Mouse (Mus musculus) forebrain, embryonic 12.5 days (tissue): ENCODE data around the gene Actn1. TPM values are rescaled to one million over a fixed set of nuclear protein-coding genes. Genes with fewer than 3 reads are reported as not detected.
A peak's percentile ranks its signal among the peaks of the same experiment; 100 is the strongest.

Experiments used
- ATAC-seq: fragments of 200-750 bp; cut with Nextera tagmentation; 2 replicates; pipeline ENCODE4 v1.8.0; 2017; ENCODE audit warnings: moderate TSS enrichment; ENCODE audit not compliant: low FRiP score
- H3K27ac ChIP-seq: fragments of 300-500 bp; sonication (generic); 2 replicates; pipeline ENCODE4 v1.5.1; 2016; ENCODE audit warnings: mild to moderate bottlenecking
- H3K27me3 ChIP-seq: fragments of 300-500 bp; sonication (generic); 2 replicates; pipeline ENCODE4 v1.6.1; 2016; ENCODE audit warnings: mild to moderate bottlenecking
- H3K36me3 ChIP-seq: fragments of 300-500 bp; sonication (generic); replicated peaks from 2 replicates; pipeline ENCODE4 v1.6.1; 2016; ENCODE audit warnings: mild to moderate bottlenecking
- H3K4me1 ChIP-seq: fragments of 300-500 bp; sonication (generic); 2 replicates; pipeline ENCODE4 v1.6.1; 2016
- H3K4me2 ChIP-seq: fragments of 300-500 bp; sonication (generic); 2 replicates; pipeline ENCODE4 v1.6.1; 2016; ENCODE audit warnings: mild to moderate bottlenecking, moderate library complexity
- H3K4me3 ChIP-seq: fragments of 300-500 bp; sonication (generic); replicated peaks from 2 replicates; pipeline ENCODE4 v1.5.1; 2016; ENCODE audit warnings: mild to moderate bottlenecking
- H3K9ac ChIP-seq: fragments of 300-500 bp; sonication (generic); 2 replicates; pipeline ENCODE4 v1.6.1; 2016; ENCODE audit warnings: mild to moderate bottlenecking
- H3K9me3 ChIP-seq: fragments of 300-500 bp; sonication (generic); 2 replicates; pipeline ENCODE4 v1.6.1; 2016
- WGBS: fragments of 180-500 bp; shearing (Covaris S2); methylation state at CpG from one replicate; pipeline ENCODE4 v1.1.7; 2016; 5-methylcytosine and 5-hydroxymethylcytosine counted together
- polyA plus RNA-seq: library from polyadenylated mRNA; unstranded; fragments of >200 nt; fragmentation: Nextera tagmentation; extraction: Ambion mirVana; gene quantifications from 2 replicates; pipeline ENCODE4 v1.2.1, GENCODE M21; 2016

Gene Actn1
- polyA plus RNA-seq, 1 experiment from 2014 or later = 21.9 TPM

- ATAC-seq = no peak
- Histone ChIP-seq H3K36me3 (0 out of 2 replicates have a peak, but pooled peaks cover 3% of the 10 kb centered on the region), H3K4me2 (no peak overlapping the region), H3K9me3 (no peaks in the 10 kb centered on the region), H3K4me1 (peaks cover 45% of the 10 kb centered on the region), H3K27ac (no peak overlapping the region), H3K9ac (no peak overlapping the region), H3K27me3 (no peaks in the 10 kb centered on the region), H3K4me3 (no peak overlapping the region)
- 87% methylated on average over 9 of the region's 9 CpGs for WGBS
These were observed 27.9 kb downstream of the Actn1 start for GRCm38 (mm10) chr12:80232076-80232839.

GRCm38 (mm10) chr12:80231317-80231716 lies 28.9 kb downstream of the Actn1 start:
- H3K9me3 ChIP-seq = no peaks in the 10 kb centered on the region
- no peaks in the 10 kb centered on the region for H3K27me3 ChIP-seq
- H3K36me3 ChIP-seq = 0 out of 2 replicates have a peak, but pooled peaks cover 3% of the 10 kb centered on the region
- peak overlapping the region; percentile 37 for H3K27ac ChIP-seq
- H3K9ac ChIP-seq = no peak overlapping the region
- 33% methylated on average over 5 of the region's 5 CpGs for WGBS
- no peak for ATAC-seq
- peaks cover 48% of the 10 kb centered on the region for H3K4me1 ChIP-seq
- no peak overlapping the region for H3K4me3 ChIP-seq
- H3K4me2 ChIP-seq = no peak overlapping the region

- 66% methylated on average over 5 of the region's 5 CpGs for WGBS
- H3K4me2 ChIP-seq = no peak overlapping the region
- no peak for ATAC-seq
- H3K9ac ChIP-seq = no peak overlapping the region
- no peaks in the 10 kb centered on the region for H3K27me3 ChIP-seq
- H3K4me1 ChIP-seq = peaks cover 48% of the 10 kb centered on the region
- H3K4me3 ChIP-seq = no peak overlapping the region
- 0 out of 2 replicates have a peak, but pooled peaks cover 3% of the 10 kb centered on the region for H3K36me3 ChIP-seq
- H3K9me3 ChIP-seq = no peaks in the 10 kb centered on the region
- H3K27ac ChIP-seq = peak overlapping the region; percentile 37
These were observed 29.3 kb downstream of the Actn1 start for GRCm38 (mm10) chr12:80230854-80231253.

GRCm38 (mm10) chr12:80230111-80230700 lies 30.0 kb downstream of the Actn1 start:
- Histone ChIP-seq H3K4me2 (no peak overlapping the region), H3K4me3 (no peak overlapping the region), H3K9ac (peak overlapping the region; percentile 9), H3K4me1 (peaks cover 48% of the 10 kb centered on the region), H3K9me3 (no peaks in the 10 kb centered on the region), H3K36me3 (0 out of 2 replicates have a peak, but pooled peaks cover 3% of the 10 kb centered on the region), H3K27ac (peak overlapping the region; percentile 37), H3K27me3 (no peaks in the 10 kb centered on the region)
- 6% methylated on average over 10 of the region's 10 CpGs for WGBS
- ATAC-seq = 0 out of 2 replicates have a peak, but pooled peaks have one; percentile 33

GRCm38 (mm10) chr12:80229010-80229800 lies 31.0 kb downstream of the Actn1 start:
- Histone ChIP-seq H3K36me3 (0 out of 2 replicates have a peak, but pooled peaks cover under 1% of the 10 kb centered on the region), H3K4me2 (no peak overlapping the region), H3K9me3 (no peaks in the 10 kb centered on the region), H3K27ac (peak overlapping the region; percentile 48; the same call in 1 of the 2 replicates), H3K4me1 (peaks cover 54% of the 10 kb centered on the region), H3K9ac (no peak overlapping the region), H3K4me3 (no peak overlapping the region), H3K27me3 (no peaks in the 10 kb centered on the region)
- no peak for ATAC-seq
- 64% methylated on average over 5 of the region's 5 CpGs for WGBS

GRCm38 (mm10) chr12:80228356-80228755 lies 31.8 kb downstream of the Actn1 start:
- H3K27ac ChIP-seq = 0 out of 2 replicates have a peak overlapping the region, but pooled peaks have one; percentile 57
- no peak overlapping the region for H3K4me3 ChIP-seq
- no peak for ATAC-seq
- H3K36me3 ChIP-seq = no peaks in the 10 kb centered on the region
- no peak overlapping the region for H3K9ac ChIP-seq
- no peak overlapping the region for H3K4me2 ChIP-seq
- H3K27me3 ChIP-seq = no peaks in the 10 kb centered on the region
- peaks cover 63% of the 10 kb centered on the region for H3K4me1 ChIP-seq
- no peaks in the 10 kb centered on the region for H3K9me3 ChIP-seq
- 86% methylated on average over 5 of the region's 5 CpGs for WGBS

GRCm38 (mm10) chr12:80227835-80228234 lies 32.3 kb downstream of the Actn1 start:
- Histone ChIP-seq H3K9me3 (no peaks in the 10 kb centered on the region), H3K9ac (no peak overlapping the region), H3K4me1 (peaks cover 66% of the 10 kb centered on the region), H3K36me3 (no peaks in the 10 kb centered on the region), H3K4me3 (no peak overlapping the region), H3K27ac (peak overlapping the region; percentile 57), H3K27me3 (no peaks in the 10 kb centered on the region), H3K4me2 (no peak overlapping the region)
- 0 out of 2 replicates have a peak, but pooled peaks have one; percentile 21 for ATAC-seq
- 17% methylated on average over 3 of the region's 3 CpGs for WGBS

GRCm38 (mm10) chr12:80226101-80226500 lies 34.1 kb downstream of the Actn1 start:
- 98% methylated on average over 2 of the region's 2 CpGs for WGBS
- Histone ChIP-seq H3K4me3 (no peak overlapping the region), H3K27me3 (no peaks in the 10 kb centered on the region), H3K9me3 (no peaks in the 10 kb centered on the region), H3K36me3 (no peaks in the 10 kb centered on the region), H3K9ac (no peak overlapping the region), H3K4me2 (no peak overlapping the region), H3K4me1 (peaks cover 58% of the 10 kb centered on the region), H3K27ac (no peak overlapping the region)
- no peak for ATAC-seq

GRCm38 (mm10) chr12:80224241-80224731 lies 35.9 kb downstream of the Actn1 start:
- H3K27me3 ChIP-seq = no peaks in the 10 kb centered on the region
- H3K9me3 ChIP-seq = no peaks in the 10 kb centered on the region
- no peak overlapping the region for H3K27ac ChIP-seq
- no peak overlapping the region for H3K4me3 ChIP-seq
- WGBS = 50% methylated on average over 8 of the region's 8 CpGs
- no peak for ATAC-seq
- H3K4me1 ChIP-seq = peaks cover 40% of the 10 kb centered on the region
- no peak overlapping the region for H3K4me2 ChIP-seq
- no peaks in the 10 kb centered on the region for H3K36me3 ChIP-seq
- no peak overlapping the region for H3K9ac ChIP-seq

DNA sequence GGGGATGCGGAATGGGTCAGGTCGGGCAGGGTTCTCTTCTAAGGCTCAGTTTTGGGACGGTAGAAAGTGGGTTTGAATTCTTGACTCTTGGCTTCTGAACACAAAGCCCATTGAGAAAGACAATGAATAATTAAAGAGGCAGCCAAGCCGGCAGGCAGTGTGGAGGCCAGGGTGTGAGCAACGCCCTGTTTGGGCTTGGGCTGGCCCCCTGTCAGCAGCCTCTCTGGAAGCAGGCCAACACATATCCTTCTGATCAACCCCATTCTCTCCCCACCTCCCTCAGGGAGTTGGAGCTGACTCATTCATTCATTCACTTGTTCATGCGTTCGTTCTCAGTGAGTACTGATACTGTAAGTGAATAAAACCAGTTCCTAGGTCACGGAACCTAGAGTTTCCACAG lies 36.7 kb downstream of the Actn1 start:
- Histone ChIP-seq H3K27me3 (no peaks in the 10 kb centered on the region), H3K9ac (no peak overlapping the region), H3K9me3 (no peaks in the 10 kb centered on the region), H3K36me3 (no peaks in the 10 kb centered on the region), H3K27ac (no peak overlapping the region), H3K4me2 (no peak overlapping the region), H3K4me3 (no peak overlapping the region), H3K4me1 (peaks cover 34% of the 10 kb centered on the region)
- ATAC-seq = no peak
- 32% methylated on average over 8 of the region's 8 CpGs for WGBS

DNA sequence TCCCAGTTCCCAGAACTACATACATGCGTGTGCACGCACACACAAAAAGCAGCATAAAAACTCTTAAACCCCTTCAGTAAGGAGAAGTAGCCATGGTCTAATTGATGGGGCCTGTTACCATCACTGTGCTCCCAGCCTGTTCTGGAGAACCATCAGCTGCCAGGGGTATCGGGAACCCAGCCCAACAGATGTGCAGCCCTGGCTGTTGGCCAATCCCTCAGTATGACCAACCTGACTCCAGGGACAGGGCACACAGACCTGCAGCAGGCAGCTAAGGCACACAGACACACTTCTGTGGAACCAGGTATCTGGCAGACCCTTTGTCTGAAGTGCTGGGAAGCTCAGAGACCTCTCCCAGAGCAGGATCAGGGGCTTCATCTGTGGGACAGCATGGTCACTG lies 37.7 kb downstream of the Actn1 start:
- Histone ChIP-seq H3K4me1 (peaks cover 23% of the 10 kb centered on the region), H3K4me2 (no peak overlapping the region), H3K27me3 (no peaks in the 10 kb centered on the region), H3K27ac (no peak overlapping the region), H3K36me3 (no peaks in the 10 kb centered on the region), H3K4me3 (no peak overlapping the region), H3K9ac (no peak overlapping the region), H3K9me3 (no peaks in the 10 kb centered on the region)
- 92% methylated on average over 3 of the region's 3 CpGs for whole genome bisulfite sequencing
- no peak for ATAC-seq
